Mouse (Mus musculus) forebrain, embryonic 15.5 days (tissue): Measurements from ENCODE around the gene Eif5a2. TPM values are rescaled to one million over a fixed set of nuclear protein-coding genes. Genes with fewer than 3 reads are reported as not detected.

Source experiments
- ATAC-seq: fragments of 200-750 bp; cut with Nextera tagmentation; replicated peaks from 2 replicates; pipeline ENCODE4 v1.8.0; 2017; ENCODE audit warnings: mild to moderate bottlenecking, moderate TSS enrichment, moderate library complexity
- H3K27ac ChIP-seq: fragments of 300-500 bp; sonication (generic); replicated peaks from 2 replicates; pipeline ENCODE4 v1.5.1; 2015; ENCODE audit warnings: mild to moderate bottlenecking, inconsistent platforms
- H3K27me3 ChIP-seq: fragments of 300-500 bp; sonication (generic); 2 replicates; pipeline ENCODE4 v1.6.1; 2015; ENCODE audit warnings: inconsistent platforms
- H3K36me3 ChIP-seq: fragments of 300-500 bp; sonication (generic); 2 replicates; pipeline ENCODE4 v1.6.1; 2015; ENCODE audit warnings: mild to moderate bottlenecking, inconsistent platforms
- H3K4me1 ChIP-seq: fragments of 300-500 bp; sonication (generic); 2 replicates; pipeline ENCODE4 v1.6.1; 2015; ENCODE audit warnings: inconsistent platforms
- H3K4me2 ChIP-seq: fragments of 300-500 bp; sonication (generic); replicated peaks from 2 replicates; pipeline ENCODE4 v1.6.1; 2015; ENCODE audit warnings: mild to moderate bottlenecking, inconsistent platforms
- H3K4me3 ChIP-seq: fragments of 300-500 bp; sonication (generic); 2 replicates; pipeline ENCODE4 v1.5.1; 2015; ENCODE audit warnings: mild to moderate bottlenecking, inconsistent platforms
- H3K9ac ChIP-seq: fragments of 300-500 bp; sonication (generic); replicated peaks from 2 replicates; pipeline ENCODE4 v1.6.1; 2015; ENCODE audit warnings: mild to moderate bottlenecking, inconsistent platforms
- H3K9me3 ChIP-seq: fragments of 300-500 bp; sonication (generic); 2 replicates; pipeline ENCODE4 v1.6.1; 2016; ENCODE audit warnings: inconsistent platforms
- WGBS: fragments of 180-500 bp; shearing (Covaris S2); methylation state at CpG from one replicate; pipeline ENCODE4 v1.1.7; 2015; ENCODE audit warnings: mixed read lengths; 5-methylcytosine and 5-hydroxymethylcytosine counted together
- polyA plus RNA-seq: library from polyadenylated mRNA; unstranded; fragments of >200 nt; fragmentation: Nextera tagmentation; extraction: Ambion mirVana; gene quantifications from 2 replicates; pipeline ENCODE4 v1.2.1, GENCODE M21; 2015

The Eif5a2 gene
- polyA plus RNA-seq, 1 experiment from 2014 or later = 7.8 TPM

DNA sequence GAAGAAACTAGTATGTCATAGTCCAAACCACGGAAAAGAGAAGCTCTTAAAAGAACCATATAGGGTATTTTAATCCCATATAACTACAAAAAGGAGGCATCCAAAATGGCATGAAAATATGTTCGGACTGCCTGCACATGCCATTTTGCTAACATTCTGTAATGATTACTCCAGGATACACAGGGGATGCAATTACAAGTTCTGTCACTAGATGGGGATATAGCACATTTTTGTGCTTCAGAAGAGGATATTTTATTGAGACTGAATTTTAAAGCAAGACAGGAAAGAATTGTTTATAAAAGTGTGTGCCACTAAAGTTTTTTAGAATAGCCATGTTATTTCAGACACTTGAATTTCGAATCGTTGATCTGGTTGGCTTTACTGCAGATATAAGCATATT lies 33.3 kb downstream of the Eif5a2 start:
- ATAC-seq = 0 out of 2 replicates have a peak, but pooled peaks have one; percentile 14
- Histone ChIP-seq H3K4me1 (no peaks in the 10 kb centered on the region), H3K9me3 (no peaks in the 10 kb centered on the region), H3K27me3 (no peaks in the 10 kb centered on the region), H3K27ac (no peak overlapping the region), H3K4me2 (no peak overlapping the region), H3K9ac (no peak overlapping the region), H3K36me3 (no peaks in the 10 kb centered on the region), H3K4me3 (no peak overlapping the region)
- WGBS = 15% methylated on average over 4 of the region's 4 CpGs

DNA sequence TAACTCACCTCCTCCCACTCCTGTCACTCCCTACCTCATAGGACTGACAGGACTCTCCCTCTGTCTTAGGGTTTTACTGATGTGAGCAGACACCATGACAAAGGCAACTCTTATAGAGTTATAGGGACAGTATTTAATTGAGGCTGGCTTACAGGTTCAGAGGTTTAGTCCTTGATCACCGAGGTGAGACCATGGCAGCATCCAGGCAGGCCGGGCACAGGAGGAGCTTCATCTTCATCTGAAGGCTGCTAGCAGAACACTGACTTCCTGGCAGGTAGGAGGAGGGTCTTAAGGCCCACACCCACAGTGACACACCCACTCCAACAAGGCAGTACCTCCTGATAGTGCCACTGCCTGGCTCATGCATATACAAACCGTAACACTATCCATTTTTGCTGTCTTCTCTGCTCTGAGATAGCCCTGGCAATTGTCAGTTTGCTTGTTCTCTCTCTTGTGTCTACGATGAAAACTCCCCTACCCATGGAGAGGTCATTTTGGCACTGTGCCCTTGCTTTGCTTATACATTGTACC lies 35.0 kb downstream of the Eif5a2 start:
- Histone ChIP-seq H3K4me1 (no peaks in the 10 kb centered on the region), H3K9me3 (no peaks in the 10 kb centered on the region), H3K36me3 (no peaks in the 10 kb centered on the region), H3K4me2 (no peak overlapping the region), H3K9ac (no peak overlapping the region), H3K27ac (no peak overlapping the region), H3K27me3 (no peaks in the 10 kb centered on the region), H3K4me3 (no peak overlapping the region)
- WGBS = 79% methylated on average over 4 of the region's 4 CpGs
- no peak for ATAC-seq

GRCm38 (mm10) chr3:28826272-28826671 lies 45.2 kb downstream of the Eif5a2 start:
- no peaks in the 10 kb centered on the region for H3K9me3 ChIP-seq
- no peaks in the 10 kb centered on the region for H3K36me3 ChIP-seq
- 87% methylated on average over 1 of the region's 1 CpGs for WGBS
- H3K9ac ChIP-seq = no peak overlapping the region
- no peaks in the 10 kb centered on the region for H3K4me1 ChIP-seq
- no peak overlapping the region for H3K4me3 ChIP-seq
- no peaks in the 10 kb centered on the region for H3K27me3 ChIP-seq
- ATAC-seq = no peak
- H3K4me2 ChIP-seq = no peak overlapping the region
- H3K27ac ChIP-seq = no peak overlapping the region

DNA sequence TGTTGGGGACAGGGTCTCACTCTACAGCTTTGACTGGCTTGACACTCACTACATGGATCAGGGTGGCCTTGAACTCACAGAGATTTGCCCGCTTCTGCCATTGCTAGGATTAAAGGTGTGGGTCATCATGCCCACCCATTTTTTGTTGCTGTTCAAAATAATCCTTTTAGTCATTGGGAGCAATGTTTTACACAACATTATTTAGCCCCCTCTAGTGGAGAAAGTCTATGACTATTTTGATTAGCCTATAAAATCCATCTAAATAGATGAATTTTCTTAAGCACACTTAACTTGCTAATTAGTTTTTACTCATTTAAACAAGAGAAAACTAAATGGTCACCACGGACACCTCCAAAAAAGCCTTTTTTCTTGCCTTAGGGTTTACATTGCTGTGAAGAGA lies 46.5 kb downstream of the Eif5a2 start:
- 88% methylated on average over 2 of the region's 2 CpGs for WGBS
- Histone ChIP-seq H3K4me2 (no peak overlapping the region), H3K4me1 (no peaks in the 10 kb centered on the region), H3K9me3 (no peaks in the 10 kb centered on the region), H3K36me3 (no peaks in the 10 kb centered on the region), H3K27me3 (no peaks in the 10 kb centered on the region), H3K9ac (no peak overlapping the region), H3K4me3 (no peak overlapping the region), H3K27ac (no peak overlapping the region)
- ATAC-seq = no peak

DNA sequence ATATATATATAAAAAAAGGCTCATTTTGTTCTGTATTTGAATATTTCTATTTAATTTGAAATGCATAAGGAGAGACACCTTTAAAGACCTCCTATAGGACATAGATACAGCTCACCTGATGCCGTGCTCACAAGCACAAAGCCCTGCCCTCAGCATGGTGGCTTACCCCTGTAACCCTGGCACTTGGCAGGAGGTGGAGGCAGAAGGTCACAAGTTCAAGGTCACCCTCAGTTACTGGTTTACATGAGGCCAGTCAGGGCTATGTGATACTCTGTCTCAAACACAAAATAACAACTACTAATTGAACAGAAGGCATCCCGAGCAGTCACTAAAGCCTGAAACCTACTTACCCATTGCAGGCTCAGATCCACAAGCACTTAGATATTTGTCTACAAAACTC lies 48.4 kb downstream of the Eif5a2 start:
- H3K4me1 ChIP-seq = no peaks in the 10 kb centered on the region
- WGBS = 92% methylated on average over 2 of the region's 2 CpGs

GRCm38 (mm10) chr3:28836796-28837371 lies 55.8 kb downstream of the Eif5a2 start:
- no peak overlapping the region for H3K27ac ChIP-seq
- no peak for ATAC-seq
- no peaks in the 10 kb centered on the region for H3K4me1 ChIP-seq
- H3K27me3 ChIP-seq = no peaks in the 10 kb centered on the region
- 80% methylated on average over 2 of the region's 2 CpGs for WGBS
- H3K4me2 ChIP-seq = no peak overlapping the region
- H3K4me3 ChIP-seq = no peak overlapping the region
- no peaks in the 10 kb centered on the region for H3K36me3 ChIP-seq
- H3K9me3 ChIP-seq = no peaks in the 10 kb centered on the region
- no peak overlapping the region for H3K9ac ChIP-seq

More for the DNA sequence above, 48.4 kb downstream of the Eif5a2 start:
- Histone ChIP-seq H3K27me3 (no peaks in the 10 kb centered on the region), H3K36me3 (no peaks in the 10 kb centered on the region), H3K9me3 (no peaks in the 10 kb centered on the region), H3K27ac (no peak overlapping the region), H3K4me3 (no peak overlapping the region), H3K4me2 (no peak overlapping the region), H3K9ac (no peak overlapping the region)
- no peak for ATAC-seq

DNA sequence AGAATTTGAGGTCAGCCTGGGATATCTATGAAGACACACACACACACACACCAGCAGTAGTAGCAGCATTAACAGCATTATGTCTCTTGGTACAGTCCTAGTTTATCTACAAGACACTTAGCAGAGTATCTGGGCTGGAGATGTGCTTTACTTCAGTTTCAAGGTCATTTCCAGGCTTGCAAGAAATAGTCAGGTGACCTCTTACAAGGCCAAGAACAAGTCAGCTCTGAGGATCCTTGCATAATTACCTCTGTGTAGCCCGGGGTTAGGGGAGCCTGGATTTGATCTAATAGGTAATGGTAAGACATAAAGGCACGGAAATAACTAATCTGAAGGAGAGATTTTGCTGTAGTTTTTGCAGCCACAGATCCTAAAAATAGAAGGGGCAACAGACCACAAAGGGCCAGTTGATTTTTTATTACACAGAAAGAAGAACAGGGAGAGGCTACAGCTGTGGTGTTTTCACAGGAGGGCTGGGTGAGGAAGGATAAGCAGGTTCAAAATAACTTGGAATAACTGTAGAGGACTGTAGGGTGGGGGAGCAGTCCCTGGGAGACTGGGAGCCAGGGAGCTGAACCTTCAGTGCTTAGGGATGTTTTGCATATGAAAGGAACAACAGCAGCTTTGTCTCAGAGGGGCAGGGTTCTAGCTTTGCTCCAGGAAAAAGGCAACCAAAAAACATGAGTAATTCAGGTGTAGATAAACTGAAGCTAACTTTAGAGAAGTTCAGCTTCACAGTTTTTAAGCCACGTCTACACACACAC lies 61.0 kb downstream of the Eif5a2 start:
- no peaks in the 10 kb centered on the region for H3K27me3 ChIP-seq
- WGBS = 14% methylated on average over 3 of the region's 3 CpGs
- 0 out of 2 replicates have a peak, but pooled peaks have one; percentile 26 for ATAC-seq

DNA sequence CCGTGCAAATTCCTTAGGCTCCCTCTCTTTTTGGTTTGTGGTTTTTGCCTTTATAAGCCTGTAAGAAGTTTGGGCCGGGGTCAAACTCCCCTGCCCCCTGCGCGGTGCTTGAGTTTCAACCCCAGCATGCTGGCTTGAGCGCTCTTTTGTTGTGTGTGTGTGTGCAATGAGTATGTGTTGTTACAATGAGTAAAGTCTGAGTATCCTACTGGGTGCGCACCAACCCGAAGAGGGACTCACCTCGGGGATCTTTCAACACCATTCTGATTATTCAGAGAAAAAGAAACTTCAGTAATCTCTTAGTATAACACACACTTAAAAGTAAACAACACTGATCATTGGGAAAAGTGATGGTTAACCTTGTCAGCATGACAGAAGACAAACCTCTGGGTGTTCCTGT lies 62.2 kb downstream of the Eif5a2 start:
- Histone ChIP-seq H3K9me3 (no peaks in the 10 kb centered on the region), H3K4me1 (no peaks in the 10 kb centered on the region), H3K9ac (no peak overlapping the region), H3K4me3 (no peak overlapping the region), H3K27me3 (no peaks in the 10 kb centered on the region), H3K4me2 (no peak overlapping the region), H3K27ac (no peak overlapping the region), H3K36me3 (no peaks in the 10 kb centered on the region)
- 51% methylated on average over 8 of the region's 8 CpGs for WGBS
- ATAC-seq = no peak

More for the DNA sequence above, 61.0 kb downstream of the Eif5a2 start:
- Histone ChIP-seq H3K4me2 (no peak overlapping the region), H3K36me3 (no peaks in the 10 kb centered on the region), H3K4me1 (no peaks in the 10 kb centered on the region), H3K9ac (no peak overlapping the region), H3K27ac (no peak overlapping the region), H3K9me3 (no peaks in the 10 kb centered on the region), H3K4me3 (no peak overlapping the region)

DNA sequence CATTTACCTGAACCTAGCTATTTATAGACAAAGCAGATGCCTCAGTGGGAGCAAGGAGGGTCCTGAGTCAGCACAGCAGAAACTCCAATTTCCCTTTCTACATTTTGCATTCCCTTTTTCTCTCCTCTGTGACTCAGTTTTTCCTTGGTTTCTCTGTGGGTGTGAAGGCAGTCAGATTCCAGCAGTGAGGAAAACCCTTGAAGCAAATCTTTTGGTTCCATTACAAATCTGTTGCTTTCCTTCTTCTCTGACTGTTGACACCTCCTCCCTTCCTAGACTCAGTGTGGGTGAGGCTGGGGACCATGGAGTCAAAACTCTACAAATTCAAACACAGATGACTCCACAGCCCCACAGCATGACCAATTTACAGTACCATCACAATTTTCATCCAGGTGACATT lies 66.0 kb downstream of the Eif5a2 start:
- ATAC-seq = no peak
- Histone ChIP-seq H3K4me3 (no peak overlapping the region), H3K27me3 (no peaks in the 10 kb centered on the region), H3K9me3 (no peaks in the 10 kb centered on the region), H3K36me3 (no peaks in the 10 kb centered on the region), H3K9ac (no peak overlapping the region), H3K4me1 (no peaks in the 10 kb centered on the region), H3K4me2 (no peak overlapping the region), H3K27ac (no peak overlapping the region)

Other genes starting within 250 kb of the Eif5a2 start
- gene Slc2a2, start 83.4 kb upstream of the Eif5a2 start, polyA plus RNA-seq = 0.06 TPM in 1 of 2 replicates, not detected in the other
- gene Rpl22l1, start 24.2 kb downstream of the Eif5a2 start, polyA plus RNA-seq = 212 and 213 TPM in 2 replicates
- gene Gm1527, start 111.3 kb downstream of the Eif5a2 start, polyA plus RNA-seq = not detected in 2 replicates